Mouse (Mus musculus): ENCODE data around the gene Zfp385a. TPM values are rescaled to one million over a fixed set of nuclear protein-coding genes. Genes with fewer than 3 reads are reported as not detected.

Zfp385a gene
- polyA plus RNA-seq, 1 experiment from 2014 or later: 3.6 TPM

DNA sequence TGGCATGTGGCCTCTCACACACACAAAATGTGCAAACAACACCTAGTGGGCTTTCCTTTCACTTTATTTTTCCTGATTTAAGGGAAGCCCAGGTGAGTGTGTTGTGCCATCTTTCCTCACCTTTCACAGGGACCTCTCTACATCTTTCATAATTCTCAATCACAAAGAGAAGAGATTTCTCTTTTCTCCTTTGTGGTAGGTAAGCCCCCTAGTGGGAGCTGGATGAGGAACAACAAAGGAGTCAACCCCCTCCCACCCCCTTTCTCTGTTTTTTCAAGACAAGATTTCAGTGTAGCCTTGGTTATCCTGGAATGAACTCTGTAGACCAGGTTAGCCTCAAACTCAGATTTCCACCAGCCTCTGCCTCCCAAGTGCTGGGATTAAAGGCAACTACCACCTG lies 3.7 kb upstream of the Zfp385a start:
- no peak for ATAC-seq
- Histone ChIP-seq H3K4me1 (ENCODE audit: control insufficient read depth, insufficient read depth, low read length) (peaks cover 6% of the 10 kb centered on the region; the same call in 1 of the 2 replicates), H3K9ac (ENCODE audit: low read depth, low read length) (no peak overlapping the region), H3K4me3 (ENCODE audit: low read length) (no peak overlapping the region), H3K27me3 (replicated peaks; ENCODE audit: control insufficient read depth, insufficient read depth, low read length) (peaks cover 27% of the 10 kb centered on the region), H3K27ac (ENCODE audit: low read length) (no peak overlapping the region), H3K36me3 (ENCODE audit: control insufficient read depth, insufficient read depth, low read length) (peaks cover 3% of the 10 kb centered on the region), H3K4me2 (ENCODE audit: low read depth, low read length) (no peak overlapping the region), H3K9me3 (ENCODE audit: control insufficient read depth, low read length) (no peaks in the 10 kb centered on the region)

DNA sequence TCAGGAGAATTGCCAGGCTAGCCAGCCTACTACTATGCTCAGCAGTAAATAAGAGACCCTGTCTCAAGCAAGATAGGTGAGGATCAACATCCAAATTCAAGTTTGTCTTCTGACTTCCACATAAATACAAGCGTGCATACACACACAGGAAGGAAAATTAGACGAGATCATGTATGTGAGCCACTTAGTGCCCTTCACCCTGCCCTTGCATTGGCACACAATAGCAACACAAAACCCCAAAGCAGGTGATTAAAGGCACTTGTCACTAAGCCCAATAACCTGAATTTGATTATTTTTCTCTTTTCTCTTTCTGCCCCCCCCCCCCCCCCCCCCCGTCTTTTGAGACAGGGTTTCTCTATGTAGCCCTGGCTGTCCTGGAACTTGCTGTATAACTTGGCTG lies 3.1 kb upstream of the Zfp385a start:
- H3K4me1 ChIP-seq (ENCODE audit: control insufficient read depth, insufficient read depth, low read length): peaks cover 6% of the 10 kb centered on the region; the same call in 1 of the 2 replicates
- WGBS: 70% methylated on average over 3 of the region's 3 CpGs
- H3K4me3 ChIP-seq (ENCODE audit: low read length): no peak overlapping the region
- no peak overlapping the region for H3K9ac ChIP-seq (ENCODE audit: low read depth, low read length)
- no peak for ATAC-seq
- peaks cover 3% of the 10 kb centered on the region for H3K36me3 ChIP-seq (ENCODE audit: control insufficient read depth, insufficient read depth, low read length)
- no peaks in the 10 kb centered on the region for H3K9me3 ChIP-seq (ENCODE audit: control insufficient read depth, low read length)
- peaks cover 31% of the 10 kb centered on the region for H3K27me3 ChIP-seq (replicated peaks; ENCODE audit: control insufficient read depth, insufficient read depth, low read length)
- no peak overlapping the region for H3K27ac ChIP-seq (ENCODE audit: low read length)
- no peak overlapping the region for H3K4me2 ChIP-seq (ENCODE audit: low read depth, low read length)

DNA sequence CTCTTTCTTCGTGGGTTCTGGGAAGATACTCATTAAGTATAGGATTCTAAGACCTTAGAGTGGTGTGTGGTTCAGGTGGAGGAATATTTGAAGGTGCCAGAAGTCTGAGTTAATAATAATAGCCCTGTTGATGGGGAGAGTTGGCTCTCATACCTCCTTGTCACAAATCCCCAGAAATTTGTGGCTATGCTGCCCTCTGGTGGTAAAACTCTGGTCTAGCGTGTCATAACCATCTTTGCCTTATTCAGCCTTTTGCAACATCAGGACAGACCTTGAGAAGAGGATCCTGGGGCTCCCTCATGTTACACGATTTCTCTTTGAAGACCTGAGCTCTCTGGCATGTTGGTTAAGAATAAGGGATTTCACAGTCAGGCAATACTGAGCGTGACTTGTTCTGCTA lies 2.5 kb upstream of the Zfp385a start:
- Histone ChIP-seq H3K36me3 (ENCODE audit: control insufficient read depth, insufficient read depth, low read length) (no peaks in the 10 kb centered on the region; the same call in 1 of the 2 replicates), H3K9ac (ENCODE audit: low read depth, low read length) (no peak overlapping the region), H3K27ac (ENCODE audit: low read length) (no peak overlapping the region), H3K4me3 (ENCODE audit: low read length) (no peak overlapping the region), H3K27me3 (replicated peaks; ENCODE audit: control insufficient read depth, insufficient read depth, low read length) (peaks cover 31% of the 10 kb centered on the region), H3K4me1 (ENCODE audit: control insufficient read depth, insufficient read depth, low read length) (peaks cover 6% of the 10 kb centered on the region; the same call in 1 of the 2 replicates), H3K4me2 (ENCODE audit: low read depth, low read length) (no peak overlapping the region), H3K9me3 (ENCODE audit: control insufficient read depth, low read length) (no peaks in the 10 kb centered on the region)
- 16% methylated on average over 4 of the region's 4 CpGs for WGBS
- ATAC-seq: no peak

DNA sequence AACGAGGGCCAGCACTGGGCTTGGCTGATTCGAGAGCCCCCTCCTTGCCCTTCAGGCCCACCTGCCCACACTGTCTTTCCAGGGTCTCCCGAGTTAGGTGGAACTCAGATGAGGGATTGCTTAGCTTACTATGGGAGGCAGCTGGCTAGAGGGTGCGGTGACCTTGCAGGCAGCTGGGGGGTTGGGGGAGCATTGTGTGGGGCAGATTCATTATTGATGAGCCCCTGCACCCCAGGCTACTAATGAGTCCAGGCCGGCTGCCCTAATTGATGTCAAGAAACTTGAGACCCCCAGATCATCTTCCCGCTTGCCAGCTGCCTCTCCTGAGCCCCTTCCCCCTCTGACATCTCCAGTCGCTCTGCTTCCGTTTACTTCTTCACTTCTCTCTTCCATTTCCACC lies 1.7 kb upstream of the Zfp385a start:
- Histone ChIP-seq H3K4me2 (ENCODE audit: low read depth, low read length) (no peak overlapping the region), H3K4me1 (ENCODE audit: control insufficient read depth, insufficient read depth, low read length) (peaks cover 6% of the 10 kb centered on the region; the same call in 1 of the 2 replicates), H3K9ac (ENCODE audit: low read depth, low read length) (no peak overlapping the region), H3K27ac (ENCODE audit: low read length) (no peak overlapping the region), H3K4me3 (ENCODE audit: low read length) (no peak overlapping the region), H3K9me3 (ENCODE audit: control insufficient read depth, low read length) (no peaks in the 10 kb centered on the region), H3K36me3 (ENCODE audit: control insufficient read depth, insufficient read depth, low read length) (no peaks in the 10 kb centered on the region; the same call in 1 of the 2 replicates), H3K27me3 (replicated peaks; ENCODE audit: control insufficient read depth, insufficient read depth, low read length) (peaks cover 31% of the 10 kb centered on the region)
- ATAC-seq: no peak
- 55% methylated on average over 8 of the region's 8 CpGs for WGBS

DNA sequence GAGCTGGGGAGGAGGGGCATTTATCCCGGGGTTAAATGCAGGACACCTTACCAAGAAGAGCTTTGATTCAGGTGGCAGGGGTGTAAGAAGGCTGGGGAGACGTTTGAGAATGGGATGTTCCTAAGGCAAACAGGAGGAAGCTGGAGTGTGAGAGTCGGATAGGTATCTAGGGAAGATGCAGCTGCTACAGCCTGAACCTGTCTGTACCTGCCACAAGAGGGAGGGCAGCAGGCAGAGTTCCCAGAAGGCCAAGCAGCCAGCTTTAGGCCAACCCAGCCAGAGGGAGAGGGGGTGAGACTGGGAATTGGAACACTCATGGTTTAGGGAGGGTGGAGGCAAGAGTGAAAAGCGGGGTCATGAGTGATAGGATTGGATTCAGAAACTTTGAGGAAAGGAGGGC lies 893 bp upstream of the Zfp385a start:
- H3K4me1 ChIP-seq (ENCODE audit: control insufficient read depth, insufficient read depth, low read length): peaks cover 6% of the 10 kb centered on the region; the same call in 1 of the 2 replicates
- H3K4me2 ChIP-seq (ENCODE audit: low read depth, low read length): no peak overlapping the region
- no peak overlapping the region for H3K27ac ChIP-seq (ENCODE audit: low read length)
- H3K9ac ChIP-seq (ENCODE audit: low read depth, low read length): no peak overlapping the region
- H3K27me3 ChIP-seq (replicated peaks; ENCODE audit: control insufficient read depth, insufficient read depth, low read length): peaks cover 31% of the 10 kb centered on the region
- H3K36me3 ChIP-seq (ENCODE audit: control insufficient read depth, insufficient read depth, low read length): no peaks in the 10 kb centered on the region; the same call in 1 of the 2 replicates
- ATAC-seq: no peak
- no peaks in the 10 kb centered on the region for H3K9me3 ChIP-seq (ENCODE audit: control insufficient read depth, low read length)
- H3K4me3 ChIP-seq (ENCODE audit: low read length): no peak overlapping the region
- WGBS: 24% methylated on average over 4 of the region's 4 CpGs

DNA sequence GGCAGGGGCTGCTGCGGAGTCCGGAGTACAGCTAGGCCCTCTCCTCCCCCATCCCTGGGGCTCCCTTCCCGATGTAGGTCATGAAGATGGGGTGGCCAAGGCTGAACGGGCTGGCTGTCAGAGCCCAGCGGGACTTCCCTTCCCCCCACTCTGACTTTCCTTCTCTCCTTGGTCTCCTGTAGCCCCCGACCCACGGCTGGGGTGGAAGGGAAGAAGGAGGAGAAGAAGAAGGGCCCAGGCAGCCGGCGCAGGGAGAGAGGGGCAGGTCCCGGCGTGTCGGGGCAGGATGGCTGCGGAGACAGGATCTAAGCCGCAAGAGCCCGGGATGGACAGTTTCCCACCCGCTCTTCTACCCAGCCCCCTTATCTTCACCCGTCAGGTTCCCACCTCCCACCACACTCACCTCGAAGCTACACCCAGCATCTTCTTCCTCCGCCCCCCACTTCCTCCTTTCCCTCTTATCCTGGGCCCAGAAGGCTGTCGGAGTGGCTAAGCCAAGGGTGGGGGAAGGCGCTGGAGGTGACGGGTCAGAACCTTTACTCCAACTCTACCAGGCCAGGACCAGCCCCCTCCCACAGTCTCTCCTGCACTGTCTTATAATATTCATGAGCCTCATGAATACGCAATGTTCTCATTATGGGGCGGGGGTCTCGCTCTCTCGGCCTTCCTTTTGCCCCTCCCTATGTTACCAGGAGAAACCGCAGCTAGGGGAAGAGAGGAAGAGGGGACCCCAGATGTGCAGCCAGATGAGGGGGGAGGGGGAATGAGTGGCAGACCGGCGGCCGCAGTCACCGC lies 530 bp downstream of the Zfp385a start:
- no peaks in the 10 kb centered on the region for H3K9me3 ChIP-seq (ENCODE audit: control insufficient read depth, low read length)
- no peak overlapping the region for H3K27ac ChIP-seq (ENCODE audit: low read length)
- H3K4me1 ChIP-seq (ENCODE audit: control insufficient read depth, insufficient read depth, low read length): peaks cover 6% of the 10 kb centered on the region; the same call in 1 of the 2 replicates
- H3K36me3 ChIP-seq (ENCODE audit: control insufficient read depth, insufficient read depth, low read length): no peaks in the 10 kb centered on the region
- WGBS: 9% methylated on average over 30 of the region's 31 CpGs
- peak overlapping the region; percentile 88 for H3K4me2 ChIP-seq (ENCODE audit: low read depth, low read length)
- peaks cover 33% of the 10 kb centered on the region for H3K27me3 ChIP-seq (replicated peaks; ENCODE audit: control insufficient read depth, insufficient read depth, low read length)
- H3K4me3 ChIP-seq (ENCODE audit: low read length): peak overlapping the region; percentile 63
- H3K9ac ChIP-seq (ENCODE audit: low read depth, low read length): peak overlapping the region; percentile 65
- ATAC-seq: no peak; the same call in 1 of the 2 replicates

DNA sequence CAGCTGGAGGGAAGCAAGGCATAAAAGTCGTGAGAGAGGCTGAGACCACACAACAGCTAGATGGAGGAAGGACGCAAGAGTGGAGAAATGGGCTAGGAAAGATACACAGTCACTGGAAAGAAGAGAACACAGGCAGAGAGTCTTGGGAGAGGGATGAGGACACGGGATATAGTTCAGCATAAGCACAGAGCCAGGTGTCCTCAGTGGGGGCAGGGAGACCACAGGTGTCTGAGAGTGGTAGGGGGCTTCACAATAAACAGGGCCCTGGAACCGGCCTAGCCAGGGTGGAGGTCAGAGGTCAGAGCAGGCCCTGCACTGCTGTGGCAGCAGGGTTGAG lies 1.1 kb downstream of the Zfp385a start:
- ATAC-seq: no peak
- Histone ChIP-seq H3K9ac (ENCODE audit: low read depth, low read length) (no peak overlapping the region), H3K4me1 (ENCODE audit: control insufficient read depth, insufficient read depth, low read length) (peaks cover 6% of the 10 kb centered on the region; the same call in 1 of the 2 replicates), H3K27ac (ENCODE audit: low read length) (no peak overlapping the region), H3K36me3 (ENCODE audit: control insufficient read depth, insufficient read depth, low read length) (no peaks in the 10 kb centered on the region), H3K4me3 (ENCODE audit: low read length) (no peak overlapping the region), H3K27me3 (replicated peaks; ENCODE audit: control insufficient read depth, insufficient read depth, low read length) (peaks cover 33% of the 10 kb centered on the region), H3K4me2 (ENCODE audit: low read depth, low read length) (no peak overlapping the region), H3K9me3 (ENCODE audit: control insufficient read depth, low read length) (no peaks in the 10 kb centered on the region)
- 58% methylated on average over 4 of the region's 4 CpGs for WGBS

DNA sequence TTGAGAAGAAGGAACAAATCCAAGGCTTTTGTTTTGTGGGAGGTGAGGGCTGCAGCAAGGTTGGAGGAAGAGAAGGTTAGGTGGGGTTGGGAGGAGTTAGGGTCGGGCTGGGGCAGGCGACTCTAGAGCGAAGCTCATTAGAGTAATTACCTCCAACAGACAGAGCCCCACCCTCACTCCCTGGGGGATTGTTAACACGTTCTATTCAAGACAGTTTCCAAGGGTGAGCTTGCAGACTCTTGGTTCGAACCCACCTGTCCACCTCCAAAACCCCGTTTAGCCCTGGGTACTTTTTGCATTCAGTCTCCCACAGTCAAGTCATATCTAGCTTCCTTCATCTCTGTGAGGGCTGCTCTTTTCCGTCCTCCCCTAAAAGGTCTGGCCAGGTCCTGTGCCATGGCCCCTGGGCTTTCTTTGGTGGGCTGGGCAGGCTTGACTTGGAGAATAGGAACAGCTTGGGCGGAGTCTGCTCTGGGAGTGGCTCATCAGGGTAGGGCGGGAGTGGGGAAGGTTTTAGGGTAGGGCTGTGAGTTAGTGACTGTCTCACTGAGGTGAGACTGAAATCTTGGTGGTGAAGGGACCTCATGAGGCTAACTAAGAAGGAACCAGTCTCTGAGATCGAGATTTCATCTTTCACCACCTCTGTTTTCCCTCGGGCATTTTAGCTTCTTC lies 2.8 kb downstream of the Zfp385a start:
- Histone ChIP-seq H3K27me3 (replicated peaks; ENCODE audit: control insufficient read depth, insufficient read depth, low read length) (peaks cover 33% of the 10 kb centered on the region), H3K4me3 (ENCODE audit: low read length) (no peak overlapping the region), H3K36me3 (ENCODE audit: control insufficient read depth, insufficient read depth, low read length) (no peaks in the 10 kb centered on the region), H3K9ac (ENCODE audit: low read depth, low read length) (no peak overlapping the region), H3K4me2 (ENCODE audit: low read depth, low read length) (no peak overlapping the region), H3K4me1 (ENCODE audit: control insufficient read depth, insufficient read depth, low read length) (peaks cover 6% of the 10 kb centered on the region; the same call in 1 of the 2 replicates), H3K9me3 (ENCODE audit: control insufficient read depth, low read length) (no peaks in the 10 kb centered on the region), H3K27ac (ENCODE audit: low read length) (no peak overlapping the region)
- ATAC-seq: no peak
- WGBS: 20% methylated on average over 11 of the region's 11 CpGs

DNA sequence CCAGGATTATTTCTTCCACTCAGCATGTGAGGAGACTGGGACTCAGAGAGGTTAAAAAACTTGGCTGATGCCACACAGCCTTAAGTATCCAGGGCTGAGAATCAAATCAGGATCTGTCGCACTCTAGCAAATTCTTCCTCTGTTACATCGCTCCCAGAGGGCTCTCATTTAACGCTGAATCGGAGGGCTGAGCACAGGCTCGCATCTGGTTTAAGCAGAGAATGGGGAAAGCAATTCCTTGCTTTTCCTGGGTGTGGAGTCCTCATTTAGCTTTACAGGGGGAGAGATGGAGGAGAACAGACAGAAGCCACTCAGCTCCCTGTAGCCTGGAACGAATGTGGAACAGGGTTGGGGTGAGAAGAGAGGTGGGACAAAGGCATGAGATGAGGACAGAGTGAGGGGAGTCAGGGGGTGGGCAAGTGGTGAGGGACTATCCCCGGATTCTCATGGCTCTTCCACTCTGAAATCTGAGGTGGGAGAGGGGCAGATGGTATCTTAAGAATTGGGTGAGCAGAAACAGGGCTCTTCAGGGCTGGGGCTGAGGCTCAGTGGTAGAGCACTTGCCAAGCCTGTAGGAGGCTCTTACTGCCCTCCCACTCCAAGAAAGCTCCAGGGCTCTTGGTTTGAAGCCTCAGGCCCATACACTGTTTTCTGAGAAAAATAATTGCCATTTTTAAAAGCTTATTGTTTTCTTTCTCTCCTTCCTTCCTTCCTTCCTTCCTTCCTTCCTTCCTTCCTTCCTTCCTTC lies 4.2 kb downstream of the Zfp385a start:
- no peak overlapping the region for H3K27ac ChIP-seq (ENCODE audit: low read length)
- H3K36me3 ChIP-seq (ENCODE audit: control insufficient read depth, insufficient read depth, low read length): no peaks in the 10 kb centered on the region
- H3K4me3 ChIP-seq (ENCODE audit: low read length): no peak overlapping the region
- WGBS: 34% methylated on average over 7 of the region's 7 CpGs
- no peaks in the 10 kb centered on the region for H3K9me3 ChIP-seq (ENCODE audit: control insufficient read depth, low read length)
- peaks cover 22% of the 10 kb centered on the region for H3K27me3 ChIP-seq (replicated peaks; ENCODE audit: control insufficient read depth, insufficient read depth, low read length)
- H3K4me1 ChIP-seq (ENCODE audit: control insufficient read depth, insufficient read depth, low read length): peaks cover 6% of the 10 kb centered on the region; the same call in 1 of the 2 replicates
- H3K9ac ChIP-seq (ENCODE audit: low read depth, low read length): no peak overlapping the region
- no peak for ATAC-seq
- no peak overlapping the region for H3K4me2 ChIP-seq (ENCODE audit: low read depth, low read length)
